Mouse (Mus musculus): ENCODE measurements around the gene Syt1. TPM values are rescaled to one million over a fixed set of nuclear protein-coding genes. Genes with fewer than 3 reads are reported as not detected.

Syt1 gene
- polyA plus RNA-seq, 1 experiment from 2014 or later, result 0.12 TPM

DNA sequence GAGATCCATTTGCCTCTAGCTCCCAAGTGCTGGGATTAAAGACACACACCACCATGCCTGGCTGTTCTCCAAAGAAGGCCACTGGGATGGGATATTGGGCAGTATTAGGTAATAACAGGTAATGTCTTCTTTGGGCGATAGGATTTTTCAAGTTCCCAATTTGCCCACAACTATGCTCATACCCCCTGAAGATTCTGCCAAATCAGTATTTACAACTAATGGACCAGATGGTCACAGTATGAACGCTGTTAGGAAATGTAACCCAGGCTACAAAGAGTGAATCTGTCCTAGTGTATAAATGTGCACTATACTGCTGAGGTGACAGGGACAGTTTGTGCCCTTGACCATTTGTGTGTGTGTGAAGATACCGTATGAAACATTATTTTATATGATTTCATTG, 421.9 kb downstream of the Syt1 start:
- no peak overlapping the region for H3K4me2 ChIP-seq (replicated peaks; ENCODE audit: low read depth, low read length)
- no peak overlapping the region for H3K27ac ChIP-seq (ENCODE audit: low read length)
- no peak overlapping the region for H3K9ac ChIP-seq (replicated peaks; ENCODE audit: low read depth)
- no peak for TF ChIP-seq EP300 (IDR thresholded peaks at IDR 0.05)
- no peak for TF ChIP-seq CTCF (IDR thresholded peaks at IDR 0.05)
- H3K9me3 ChIP-seq (ENCODE audit: low read length), result no peaks in the 10 kb centered on the region
- no peaks in the 10 kb centered on the region for H3K4me1 ChIP-seq (ENCODE audit: insufficient read depth, low read depth, low read length)
- no peaks in the 10 kb centered on the region for H3K27me3 ChIP-seq (replicated peaks; ENCODE audit: insufficient read depth, low read length)
- ATAC-seq, result no peak
- no peaks in the 10 kb centered on the region for H3K36me3 ChIP-seq (ENCODE audit: insufficient read depth, low read length)
- WGBS, result 86% methylated on average over 3 of the region's 3 CpGs
- DNase-seq (ENCODE audit: low spot score), result no peak
- H3K4me3 ChIP-seq (ENCODE audit: low read depth, low read length), result no peak overlapping the region

DNA sequence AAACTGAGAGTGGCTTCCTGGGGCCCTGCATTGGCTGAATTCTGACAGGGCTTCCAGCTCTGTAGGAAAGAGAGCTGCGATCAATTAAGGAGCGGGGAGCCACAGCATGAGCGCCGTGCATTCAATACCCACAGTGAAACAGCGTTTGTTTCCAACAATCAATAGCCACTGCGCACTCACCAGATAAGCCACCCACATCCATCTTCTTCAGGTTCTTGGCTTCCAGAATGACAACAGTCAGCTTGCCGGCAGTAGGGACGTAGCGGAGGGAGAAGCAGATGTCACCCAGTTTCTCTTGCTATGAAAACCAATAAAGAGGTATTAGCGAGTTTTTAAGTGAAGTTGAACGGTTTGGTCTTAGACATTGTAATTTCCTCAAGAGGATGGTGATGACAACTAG, 427.1 kb downstream of the Syt1 start:
- TF ChIP-seq EP300 (IDR thresholded peaks at IDR 0.05), result no peak
- no peak for TF ChIP-seq CTCF (IDR thresholded peaks at IDR 0.05)
- 38% methylated on average over 11 of the region's 11 CpGs for WGBS

GRCm38 (mm10) chr10:108582397-108582730, 428.4 kb downstream of the Syt1 start:
- Histone ChIP-seq H3K4me3 (ENCODE audit: low read depth, low read length) (no peak overlapping the region), H3K9me3 (ENCODE audit: low read length) (no peaks in the 10 kb centered on the region), H3K36me3 (ENCODE audit: insufficient read depth, low read length) (no peaks in the 10 kb centered on the region), H3K27me3 (replicated peaks; ENCODE audit: insufficient read depth, low read length) (no peaks in the 10 kb centered on the region), H3K27ac (ENCODE audit: low read length) (no peak overlapping the region), H3K4me2 (replicated peaks; ENCODE audit: low read depth, low read length) (no peak overlapping the region), H3K9ac (replicated peaks; ENCODE audit: low read depth) (no peak overlapping the region), H3K4me1 (ENCODE audit: insufficient read depth, low read depth, low read length) (no peaks in the 10 kb centered on the region)
- WGBS, result 40% methylated on average over 3 of the region's 3 CpGs
- ATAC-seq (no peak), DNase-seq (ENCODE audit: low spot score) (no peak)
- no peak for TF ChIP-seq CTCF (IDR thresholded peaks at IDR 0.05)
- TF ChIP-seq EP300 (IDR thresholded peaks at IDR 0.05), result no peak

More for the DNA sequence above, 427.1 kb downstream of the Syt1 start:
- Histone ChIP-seq H3K27me3 (replicated peaks; ENCODE audit: insufficient read depth, low read length) (no peaks in the 10 kb centered on the region), H3K4me2 (replicated peaks; ENCODE audit: low read depth, low read length) (no peak overlapping the region), H3K27ac (ENCODE audit: low read length) (no peak overlapping the region), H3K9ac (replicated peaks; ENCODE audit: low read depth) (no peak overlapping the region), H3K9me3 (ENCODE audit: low read length) (no peaks in the 10 kb centered on the region), H3K4me3 (ENCODE audit: low read depth, low read length) (no peak overlapping the region), H3K4me1 (ENCODE audit: insufficient read depth, low read depth, low read length) (no peaks in the 10 kb centered on the region), H3K36me3 (ENCODE audit: insufficient read depth, low read length) (no peaks in the 10 kb centered on the region)
- ATAC-seq, result no peak
- DNase-seq (ENCODE audit: low spot score), result no peak

DNA sequence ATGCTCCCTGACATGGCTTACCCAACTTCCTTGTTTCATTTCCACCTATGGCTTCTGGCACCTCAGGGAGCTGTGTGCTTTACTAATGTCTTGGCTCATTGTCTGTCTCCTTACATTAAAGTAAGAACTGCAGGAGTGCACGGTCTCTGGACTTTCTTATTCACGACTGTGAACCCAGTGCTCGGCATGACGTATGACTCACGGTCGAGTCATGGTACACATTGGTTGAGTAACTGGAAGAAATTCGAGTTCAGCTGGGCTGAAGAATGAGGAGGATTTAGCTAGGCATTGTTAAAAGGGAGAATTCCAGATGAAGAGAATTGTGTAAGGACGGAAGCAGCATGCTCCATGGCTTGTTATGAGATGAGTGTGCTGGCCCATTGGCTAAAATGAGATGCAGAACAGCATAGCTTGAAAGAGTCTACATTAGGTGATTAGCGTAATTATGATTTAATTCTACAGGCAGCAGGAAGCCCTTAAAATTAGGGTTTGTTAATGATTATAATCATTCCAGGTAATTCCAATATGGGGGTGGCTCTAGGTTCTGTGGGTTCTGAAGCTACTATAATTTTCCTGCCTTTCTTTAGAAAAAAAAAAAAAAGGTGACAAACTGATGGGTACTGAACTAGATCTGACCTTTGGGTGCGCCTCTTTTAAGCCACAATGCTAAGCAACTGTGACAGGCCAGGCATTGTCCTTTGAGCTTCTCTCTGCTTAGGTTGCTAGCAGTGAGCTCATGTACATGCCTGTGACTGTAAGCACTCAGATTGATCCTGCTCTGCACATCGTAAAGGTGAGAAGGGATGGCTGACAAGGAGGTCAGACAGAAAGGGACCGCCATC, 429.0 kb downstream of the Syt1 start:
- Histone ChIP-seq H3K4me2 (replicated peaks; ENCODE audit: low read depth, low read length) (no peak overlapping the region), H3K36me3 (ENCODE audit: insufficient read depth, low read length) (no peaks in the 10 kb centered on the region), H3K27me3 (replicated peaks; ENCODE audit: insufficient read depth, low read length) (no peaks in the 10 kb centered on the region), H3K9me3 (ENCODE audit: low read length) (no peaks in the 10 kb centered on the region), H3K4me3 (ENCODE audit: low read depth, low read length) (no peak overlapping the region), H3K27ac (ENCODE audit: low read length) (no peak overlapping the region), H3K4me1 (ENCODE audit: insufficient read depth, low read depth, low read length) (no peaks in the 10 kb centered on the region), H3K9ac (replicated peaks; ENCODE audit: low read depth) (no peak overlapping the region)
- DNase-seq (ENCODE audit: low spot score) (peak; percentile 12), ATAC-seq (no peak)
- 71% methylated on average over 12 of the region's 12 CpGs for WGBS
- no peak for TF ChIP-seq EP300 (IDR thresholded peaks at IDR 0.05)
- TF ChIP-seq CTCF (IDR thresholded peaks at IDR 0.05), result no peak

DNA sequence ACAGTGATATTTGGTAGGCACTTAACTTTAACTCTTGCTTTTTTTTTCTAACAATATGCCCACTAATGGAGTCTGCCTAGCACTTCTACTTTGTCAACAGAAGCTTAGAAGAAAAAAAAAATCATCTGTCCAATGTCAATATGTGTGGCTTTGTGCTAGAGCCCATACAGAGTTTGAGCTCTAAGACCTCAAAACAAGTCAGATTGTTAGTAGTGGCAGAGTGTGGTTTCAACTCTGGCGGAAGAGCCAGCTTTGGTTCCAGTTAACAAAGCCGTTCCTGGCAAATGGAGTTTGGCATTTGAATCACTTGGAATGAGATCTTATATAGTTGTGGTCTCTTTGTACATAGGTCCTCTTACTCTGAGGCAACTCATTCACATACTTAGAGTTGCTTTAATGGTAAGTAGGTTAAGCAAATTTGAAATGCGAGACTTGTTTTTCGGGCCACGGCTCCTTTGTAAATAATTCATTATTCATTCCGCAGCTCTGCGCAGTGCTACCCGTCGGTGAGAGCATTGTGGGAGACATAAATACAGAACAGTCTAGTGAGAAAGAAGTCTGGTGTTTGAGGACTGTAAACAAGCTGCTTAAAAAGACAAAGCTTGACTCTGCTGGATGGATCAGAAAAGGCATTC, 429.9 kb downstream of the Syt1 start:
- H3K4me1 ChIP-seq (ENCODE audit: insufficient read depth, low read depth, low read length), result no peaks in the 10 kb centered on the region
- DNase-seq (ENCODE audit: low spot score), result peak; percentile 29

DNA sequence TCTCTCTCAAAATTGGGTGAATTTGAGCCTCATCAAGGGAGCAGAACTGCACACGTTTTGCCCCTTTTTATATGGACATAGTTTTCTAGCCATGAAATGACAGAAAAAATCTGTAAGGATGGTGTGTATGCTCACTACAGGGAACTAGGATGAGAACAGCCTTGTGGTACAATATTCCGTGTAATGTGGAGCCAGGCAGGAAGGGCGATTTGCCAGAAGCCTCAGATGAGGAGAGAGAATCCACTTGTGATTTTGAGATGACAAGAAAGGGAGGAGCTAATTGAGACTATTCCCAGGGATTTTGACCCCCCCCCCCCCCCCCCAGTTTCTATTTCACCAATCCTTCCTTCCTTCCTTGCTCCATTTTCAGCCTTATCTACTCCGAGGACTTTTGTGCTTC, 431.4 kb downstream of the Syt1 start:
- H3K9me3 ChIP-seq (ENCODE audit: low read length), result no peaks in the 10 kb centered on the region
- ATAC-seq, result no peak
- WGBS, result 60% methylated on average over 4 of the region's 4 CpGs
- H3K9ac ChIP-seq (replicated peaks; ENCODE audit: low read depth), result no peak overlapping the region
- H3K27me3 ChIP-seq (replicated peaks; ENCODE audit: insufficient read depth, low read length), result no peaks in the 10 kb centered on the region
- H3K4me3 ChIP-seq (ENCODE audit: low read depth, low read length), result no peak overlapping the region
- TF ChIP-seq CTCF (IDR thresholded peaks at IDR 0.05), result no peak
- TF ChIP-seq EP300 (IDR thresholded peaks at IDR 0.05), result no peak
- no peak for DNase-seq (ENCODE audit: low spot score)
- H3K4me1 ChIP-seq (ENCODE audit: insufficient read depth, low read depth, low read length), result no peaks in the 10 kb centered on the region
- no peak overlapping the region for H3K27ac ChIP-seq (ENCODE audit: low read length)
- H3K36me3 ChIP-seq (ENCODE audit: insufficient read depth, low read length), result no peaks in the 10 kb centered on the region
- H3K4me2 ChIP-seq (replicated peaks; ENCODE audit: low read depth, low read length), result no peak overlapping the region

More for the DNA sequence above, 429.9 kb downstream of the Syt1 start:
- no peaks in the 10 kb centered on the region for H3K36me3 ChIP-seq (ENCODE audit: insufficient read depth, low read length)
- ATAC-seq, result 0 out of 2 replicates have a peak, but pooled peaks have one; percentile 21
- H3K4me3 ChIP-seq (ENCODE audit: low read depth, low read length), result no peak overlapping the region
- no peak overlapping the region for H3K27ac ChIP-seq (ENCODE audit: low read length)
- WGBS, result 61% methylated on average over 9 of the region's 9 CpGs
- no peak overlapping the region for H3K9ac ChIP-seq (replicated peaks; ENCODE audit: low read depth)
- H3K4me2 ChIP-seq (replicated peaks; ENCODE audit: low read depth, low read length), result no peak overlapping the region
- TF ChIP-seq EP300 (IDR thresholded peaks at IDR 0.05) (no peak), CTCF (IDR thresholded peaks at IDR 0.05) (no peak)
- H3K27me3 ChIP-seq (replicated peaks; ENCODE audit: insufficient read depth, low read length), result no peaks in the 10 kb centered on the region
- no peaks in the 10 kb centered on the region for H3K9me3 ChIP-seq (ENCODE audit: low read length)
